Mouse (Mus musculus) midbrain, embryonic 10.5 days (tissue): Measurements from ENCODE around the gene Cgas. TPM values are rescaled to one million over a fixed set of nuclear protein-coding genes. Genes with fewer than 3 reads are reported as not detected.

Experiments
- DNase-seq: peaks from one replicate; pipeline ENCODE4 v3.0.0-alpha.2; 2017; ENCODE audit warnings: low spot score
- H3K27ac ChIP-seq: fragments of 300-500 bp; sonication (generic); replicated peaks from 2 replicates; pipeline ENCODE4 v1.5.1; 2016; ENCODE audit warnings: mild to moderate bottlenecking
- H3K27me3 ChIP-seq: fragments of 300-500 bp; sonication (generic); 2 replicates; pipeline ENCODE4 v1.6.1; 2016; ENCODE audit warnings: low read depth, mild to moderate bottlenecking; ENCODE audit not compliant: poor library complexity, severe bottlenecking
- H3K36me3 ChIP-seq: fragments of 300-500 bp; sonication (generic); 2 replicates; pipeline ENCODE4 v1.6.1; 2016; ENCODE audit warnings: mild to moderate bottlenecking, moderate library complexity
- H3K4me1 ChIP-seq: fragments of 300-500 bp; sonication (generic); 2 replicates; pipeline ENCODE4 v1.6.1; 2016
- H3K4me3 ChIP-seq: fragments of 300-500 bp; sonication (generic); 2 replicates; pipeline ENCODE4 v1.5.1; 2016; ENCODE audit warnings: mild to moderate bottlenecking, moderate library complexity
- H3K9me3 ChIP-seq: fragments of 300-500 bp; sonication (generic); replicated peaks from 2 replicates; pipeline ENCODE4 v1.6.1; 2016; ENCODE audit warnings: mild to moderate bottlenecking
- WGBS: fragments of 180-500 bp; shearing (Covaris S2); methylation state at CpG from one replicate; pipeline ENCODE4 v1.1.7; 2016; 5-methylcytosine and 5-hydroxymethylcytosine counted together
- microRNA-seq: library from miRNA; unstranded; fragments of <30 nt; microRNA quantifications from one replicate; pipeline ENCODE4, GENCODE M21; 2017
- polyA plus RNA-seq: library from polyadenylated mRNA; unstranded; fragments of >200 nt; fragmentation: Nextera tagmentation; extraction: Ambion mirVana; gene quantifications from 2 replicates; pipeline ENCODE4 v1.2.1, GENCODE M21; 2016

Cgas gene
- polyA plus RNA-seq, 1 experiment from 2014 or later = 0.30 TPM

GRCm38 (mm10) chr9:78395244-78395629 lies 47.8 kb downstream of the Cgas start:
- Histone ChIP-seq H3K9me3 (no peaks in the 10 kb centered on the region), H3K4me1 (peaks cover 11% of the 10 kb centered on the region), H3K36me3 (no peaks in the 10 kb centered on the region), H3K27ac (no peak overlapping the region), H3K4me3 (peak overlapping the region; percentile 44), H3K27me3 (peaks cover 68% of the 10 kb centered on the region)
- no peak for DNase-seq
- 42% methylated on average over 11 of the region's 11 CpGs for WGBS

DNA sequence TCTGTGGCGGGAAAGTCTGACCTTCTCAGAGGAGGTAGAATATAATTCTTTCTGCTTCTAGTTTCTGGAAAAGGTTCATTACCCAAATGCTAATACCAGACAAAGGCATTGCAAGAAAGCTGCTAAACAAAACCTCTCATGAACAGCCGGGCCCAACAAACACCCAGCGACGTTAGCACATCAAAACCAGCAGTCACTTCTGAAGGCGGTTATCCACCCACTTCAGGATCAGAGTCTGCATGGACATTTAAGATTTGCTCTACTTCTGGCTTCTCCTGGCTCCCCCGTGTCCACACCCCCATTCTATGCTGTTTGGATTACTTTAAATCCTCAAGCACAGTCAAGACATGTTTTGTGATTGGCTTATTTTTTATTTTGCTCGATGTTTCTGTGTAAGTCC lies 48.4 kb downstream of the Cgas start:
- Histone ChIP-seq H3K27ac (no peak overlapping the region), H3K4me1 (peaks cover 11% of the 10 kb centered on the region), H3K27me3 (peaks cover 68% of the 10 kb centered on the region), H3K4me3 (no peak overlapping the region), H3K36me3 (no peaks in the 10 kb centered on the region), H3K9me3 (no peaks in the 10 kb centered on the region)
- 74% methylated on average over 7 of the region's 7 CpGs for WGBS
- no peak for DNase-seq

DNA sequence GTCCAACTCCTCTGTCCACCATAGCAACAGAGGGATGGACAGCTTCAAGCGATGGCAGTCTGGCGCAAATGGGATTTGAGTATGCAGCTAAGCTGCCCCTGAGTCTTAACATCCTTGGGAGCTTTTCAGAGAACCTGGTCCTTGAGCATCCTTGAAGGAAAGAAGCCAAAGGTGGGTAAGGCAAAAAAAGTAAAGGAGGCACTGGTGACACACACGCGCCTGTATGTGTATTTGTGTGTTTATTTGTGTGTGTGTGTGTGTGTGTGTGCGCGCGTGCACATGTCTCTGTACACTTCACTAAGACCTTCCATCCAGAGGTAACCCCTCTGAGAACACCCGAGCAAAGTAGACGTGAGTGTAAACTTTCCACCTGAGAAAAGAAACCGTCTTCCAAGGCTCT lies 49.3 kb downstream of the Cgas start:
- peaks cover 11% of the 10 kb centered on the region for H3K4me1 ChIP-seq
- 85% methylated on average over 10 of the region's 10 CpGs for WGBS
- H3K27ac ChIP-seq = no peak overlapping the region
- DNase-seq = no peak
- no peak overlapping the region for H3K4me3 ChIP-seq
- H3K9me3 ChIP-seq = no peaks in the 10 kb centered on the region
- H3K36me3 ChIP-seq = no peaks in the 10 kb centered on the region
- H3K27me3 ChIP-seq = peaks cover 68% of the 10 kb centered on the region

DNA sequence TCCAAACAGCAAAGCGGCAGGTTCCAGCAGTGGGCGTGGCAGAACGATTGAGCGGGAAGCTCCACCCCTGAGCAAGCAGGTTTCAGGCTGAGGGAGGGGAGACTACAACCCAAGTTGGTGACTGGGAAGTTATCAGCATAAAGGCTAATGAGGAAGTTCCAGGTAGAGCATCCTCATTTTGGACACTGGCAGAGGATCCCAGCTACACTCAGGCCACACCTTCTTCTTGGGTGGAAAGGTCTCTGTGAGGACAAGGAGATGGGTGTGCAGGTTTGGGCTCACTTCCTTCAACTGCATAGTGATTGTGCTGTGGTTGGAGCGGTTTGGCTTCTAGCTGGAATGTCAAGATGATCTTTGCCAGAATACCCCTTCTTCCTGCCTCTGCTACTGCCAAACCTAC lies 53.1 kb downstream of the Cgas start:
- no peak overlapping the region for H3K27ac ChIP-seq
- H3K36me3 ChIP-seq = no peaks in the 10 kb centered on the region
- no peak for DNase-seq
- WGBS = 51% methylated on average over 5 of the region's 5 CpGs
- no peaks in the 10 kb centered on the region for H3K9me3 ChIP-seq
- no peaks in the 10 kb centered on the region for H3K4me1 ChIP-seq
- peaks cover 34% of the 10 kb centered on the region for H3K27me3 ChIP-seq
- no peak overlapping the region for H3K4me3 ChIP-seq

DNA sequence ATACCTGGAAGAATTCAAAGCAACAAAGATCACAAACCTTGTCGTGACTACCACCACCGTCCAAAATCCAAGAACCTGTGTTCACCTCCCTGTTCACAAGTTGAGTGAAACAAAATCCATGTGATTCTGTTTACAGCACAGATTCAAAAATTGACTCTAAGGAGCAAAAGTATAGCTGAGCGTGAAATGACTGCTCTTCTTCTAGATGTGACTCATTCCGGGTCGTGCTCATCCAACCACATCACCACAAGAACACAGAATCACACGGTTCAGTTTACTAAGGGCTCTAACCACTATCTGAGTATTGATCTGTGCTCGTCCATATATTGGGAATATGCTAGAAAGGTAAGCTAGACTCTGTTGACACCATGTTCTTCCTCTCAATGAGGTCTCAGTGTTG lies 56.1 kb downstream of the Cgas start:
- H3K4me3 ChIP-seq = no peak overlapping the region
- no peak overlapping the region for H3K27ac ChIP-seq
- no peaks in the 10 kb centered on the region for H3K9me3 ChIP-seq
- DNase-seq = no peak
- 83% methylated on average over 7 of the region's 7 CpGs for WGBS
- H3K36me3 ChIP-seq = no peaks in the 10 kb centered on the region
- H3K27me3 ChIP-seq = peaks cover 4% of the 10 kb centered on the region; the same call in 1 of the 2 replicates
- H3K4me1 ChIP-seq = no peaks in the 10 kb centered on the region

- DNase-seq = no peak
- Histone ChIP-seq H3K27ac (no peak overlapping the region), H3K4me1 (no peaks in the 10 kb centered on the region), H3K9me3 (no peaks in the 10 kb centered on the region), H3K36me3 (no peaks in the 10 kb centered on the region), H3K27me3 (no peaks in the 10 kb centered on the region), H3K4me3 (no peak overlapping the region)
- 54% methylated on average over 3 of the region's 3 CpGs for WGBS
Measured at GRCm38 (mm10) chr9:78385893-78386292, 57.1 kb downstream of the Cgas start.

Small RNAs within 50 kb of the gene (microRNA-seq; reads per million reads assigned to microRNA genes)
- gene Gm26377 = not detected

Other genes starting within 250 kb of the Cgas start
- not detected in 2 replicates for gene Gsta1, start 212.6 kb downstream of the Cgas start, polyA plus RNA-seq
- not detected in 2 replicates for gene Gm3776, start 186.1 kb downstream of the Cgas start, polyA plus RNA-seq
- gene Gm10639, start 153.3 kb downstream of the Cgas start, polyA plus RNA-seq = not detected in 2 replicates
- not detected in 2 replicates for gene Omt2a, start 128.4 kb downstream of the Cgas start, polyA plus RNA-seq
- not detected in 2 replicates for gene Omt2b, start 115.6 kb downstream of the Cgas start, polyA plus RNA-seq
- gene Gsta2, start 87.4 kb downstream of the Cgas start, polyA plus RNA-seq = not detected in 2 replicates
- not detected in 2 replicates for gene Dppa5a, start 75.1 kb downstream of the Cgas start, polyA plus RNA-seq
- 0.83 and 1.0 TPM in 2 replicates for gene Ooep, start 64.5 kb downstream of the Cgas start, polyA plus RNA-seq
- gene Ddx43, start 47.5 kb downstream of the Cgas start, polyA plus RNA-seq = 0.09 and 0.15 TPM in 2 replicates
- 24.4 and 28.4 TPM in 2 replicates for gene Mto1, start 5.0 kb upstream of the Cgas start, polyA plus RNA-seq
- 0.44 and 0.68 TPM in 2 replicates for gene Gm17324, start 5.5 kb upstream of the Cgas start, polyA plus RNA-seq
- gene Eef1a1, start 45.9 kb upstream of the Cgas start, polyA plus RNA-seq = 3,476 and 3,775 TPM in 2 replicates
- 9.9 and 11.4 TPM in 2 replicates for gene Slc17a5, start 144.8 kb upstream of the Cgas start, polyA plus RNA-seq
- gene Cd109, start 172.3 kb upstream of the Cgas start, polyA plus RNA-seq = 3.9 and 4.8 TPM in 2 replicates